10 mouse cellular contexts compared by ENCODE assay signal in the genomic region with DNA sequence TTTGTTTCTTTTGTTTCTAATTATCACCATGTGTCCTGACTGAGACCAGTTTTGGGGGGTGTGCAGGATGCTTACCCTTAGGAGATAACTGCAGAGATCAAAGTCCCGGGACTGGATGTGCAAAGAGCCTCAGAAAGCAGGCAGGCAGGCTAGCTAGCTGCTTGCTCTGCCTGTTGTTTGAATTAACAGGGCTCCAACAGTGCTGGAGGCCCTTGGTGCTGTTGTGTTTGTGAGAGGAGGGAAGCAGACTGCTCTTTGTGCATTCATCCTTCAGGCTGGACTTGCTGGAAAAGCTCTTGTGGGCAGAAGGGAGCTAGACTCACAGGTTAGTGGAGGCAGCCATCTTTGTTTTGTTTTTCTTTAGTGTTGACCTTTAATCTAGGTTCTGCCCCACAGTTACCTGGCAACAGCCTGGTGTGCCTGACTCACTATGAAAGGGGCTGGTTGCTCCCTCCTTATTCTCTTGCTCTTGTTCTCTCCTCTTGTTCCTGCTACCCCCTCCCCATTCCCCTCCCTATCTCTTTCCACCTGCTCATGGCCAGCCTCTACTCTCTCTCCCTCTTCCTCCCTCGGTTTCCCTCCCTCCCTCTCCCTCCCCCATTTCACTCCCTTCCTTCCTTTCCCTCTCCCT.
DNase-seq lines count a peak whose midpoint lies in the region; ATAC-seq lines count a peak whose summit lies in the region.
"Had no signal": no experiment of that assay in that cellular context is flagged by ENCODE, and none has a peak within 500 bp of the region (broad histone marks: within the 10 kb centered on the region; RNA-seq: fewer than 3 reads in every experiment).

No protein-coding gene starts in this region.

- no peaks in the 10 kb centered on the region for H3K27me3 ChIP-seq in hindbrain, embryonic 12.5 days
- H3K27me3 ChIP-seq in midbrain, embryonic 12.5 days: no peaks in the 10 kb centered on the region

- H3K27ac ChIP-seq in hindbrain, embryonic 12.5 days: peak overlapping the region; percentile 79
- H3K27ac ChIP-seq in midbrain, embryonic 12.5 days (replicated peaks): peak overlapping the region; percentile 70
- H3K27ac ChIP-seq: kidney, postnatal 0 days had no signal

- H3K4me3 ChIP-seq in hindbrain, embryonic 12.5 days: no peak overlapping the region
- H3K4me3 ChIP-seq in midbrain, embryonic 12.5 days: no peak overlapping the region

- 4% methylated on average over 2 of the region's 2 CpGs for WGBS in hindbrain, embryonic 12.5 days
- 10% methylated on average over 2 of the region's 2 CpGs for WGBS in midbrain, embryonic 12.5 days

- peak; percentile 29 for DNase-seq in retina, postnatal 1 day
- no peak for DNase-seq in retina, embryonic 14.5 days (ENCODE audit: low spot score)
- no peak for DNase-seq in spleen, postnatal 4 days (ENCODE audit: low spot score in 2 of 2)
- DNase-seq in testis, postnatal 10 days (ENCODE audit: low spot score): no peak
- no peak for DNase-seq in urinary bladder, adult 2 months (ENCODE audit: low spot score)
- DNase-seq in adrenal gland, postnatal 10 days: no peak
- DNase-seq: cerebellum, adult 9-11 months had no signal

- peaks cover 21% of the 10 kb centered on the region for H3K4me1 ChIP-seq in hindbrain, embryonic 12.5 days
- H3K4me1 ChIP-seq in midbrain, embryonic 12.5 days: peaks cover 23% of the 10 kb centered on the region

- H3K4me2 ChIP-seq in hindbrain, embryonic 12.5 days (replicated peaks): peak overlapping the region; percentile 8; the same call in 1 of the 2 replicates
- no peak overlapping the region for H3K4me2 ChIP-seq in midbrain, embryonic 12.5 days (replicated peaks)

- no peaks in the 10 kb centered on the region for H3K9me3 ChIP-seq in hindbrain, embryonic 12.5 days (replicated peaks)
- no peaks in the 10 kb centered on the region for H3K9me3 ChIP-seq in midbrain, embryonic 12.5 days

- peak; percentile 29; the same call in 1 of the 2 replicates for ATAC-seq in hindbrain, embryonic 12.5 days (ENCODE audit: low FRiP score)
- ATAC-seq in midbrain, embryonic 12.5 days (ENCODE audit: low FRiP score, low read depth): peak; percentile 19; the same call in 1 of the 2 replicates

- H3K36me3 ChIP-seq in hindbrain, embryonic 12.5 days: no peaks in the 10 kb centered on the region
- H3K36me3 ChIP-seq in midbrain, embryonic 12.5 days: no peaks in the 10 kb centered on the region

- no peak overlapping the region for H3K9ac ChIP-seq in hindbrain, embryonic 12.5 days
- H3K9ac ChIP-seq in midbrain, embryonic 12.5 days (replicated peaks): no peak overlapping the region
